Mouse (Mus musculus): Measurements from ENCODE around the gene Rbm26. TPM values are rescaled to one million over a fixed set of nuclear protein-coding genes. Genes with fewer than 3 reads are reported as not detected.

Rbm26 gene
- polyA plus RNA-seq, 1 experiment from 2014 or later, result 48.2 TPM

DNA sequence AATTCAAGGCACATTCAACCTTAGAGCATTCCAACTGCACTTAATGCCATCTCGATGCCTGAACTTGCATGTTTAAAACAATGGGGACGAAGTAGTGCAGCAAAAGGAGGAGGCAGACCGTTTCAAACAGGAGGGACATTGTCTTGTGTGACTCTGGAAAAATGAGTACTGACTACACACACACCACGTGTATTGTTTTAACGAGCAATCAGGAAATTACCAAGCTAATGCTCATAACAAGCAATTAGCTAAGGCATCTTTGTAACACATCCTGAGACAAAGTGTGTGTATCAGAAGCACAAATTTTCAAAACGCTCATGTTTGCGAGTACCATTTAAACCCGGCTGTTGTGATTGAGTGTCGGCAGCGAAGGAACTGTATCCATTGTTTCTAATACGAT lies 93.0 kb downstream of the Rbm26 start:
- ATAC-seq (ENCODE audit: low FRiP score), result no peak

GRCm38 (mm10) chr14:105074776-105075175 lies 102.4 kb downstream of the Rbm26 start:
- H3K27ac ChIP-seq, result no peak overlapping the region
- H3K4me2 ChIP-seq, result no peak overlapping the region
- WGBS, result 89% methylated on average over 2 of the region's 2 CpGs
- no peak for ATAC-seq (ENCODE audit: low FRiP score)
- no peaks in the 10 kb centered on the region for H3K27me3 ChIP-seq
- no peak overlapping the region for H3K4me3 ChIP-seq (replicated peaks)
- H3K9me3 ChIP-seq, result no peaks in the 10 kb centered on the region
- no peak overlapping the region for H3K9ac ChIP-seq
- no peaks in the 10 kb centered on the region for H3K36me3 ChIP-seq (replicated peaks)
- H3K4me1 ChIP-seq, result peaks cover 11% of the 10 kb centered on the region

More for the DNA sequence above, 93.0 kb downstream of the Rbm26 start:
- Histone ChIP-seq H3K9ac (no peak overlapping the region), H3K9me3 (no peaks in the 10 kb centered on the region), H3K4me3 (replicated peaks) (no peak overlapping the region), H3K27ac (no peak overlapping the region), H3K4me1 (peaks cover 10% of the 10 kb centered on the region), H3K27me3 (no peaks in the 10 kb centered on the region), H3K4me2 (no peak overlapping the region), H3K36me3 (replicated peaks) (no peaks in the 10 kb centered on the region)
- WGBS, result 69% methylated on average over 11 of the region's 11 CpGs

DNA sequence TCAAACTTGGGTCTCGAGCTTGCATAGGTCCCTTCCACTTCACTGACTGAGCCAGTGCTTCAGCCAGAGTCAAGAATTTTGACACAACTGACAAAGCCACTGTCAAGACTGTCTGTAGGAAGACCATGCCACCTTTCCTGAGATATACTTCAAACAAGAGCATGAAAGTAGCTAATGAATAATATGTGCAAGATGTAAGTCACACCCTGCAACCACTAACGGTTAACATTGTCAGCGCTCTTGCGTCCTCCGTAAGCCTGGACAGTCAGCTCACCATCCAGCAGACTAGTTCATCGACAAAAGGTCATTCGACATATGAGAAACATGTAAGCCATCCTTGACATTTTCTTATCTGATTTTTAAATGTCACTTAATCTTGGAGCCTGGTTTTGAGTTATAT lies 102.8 kb downstream of the Rbm26 start:
- ATAC-seq (ENCODE audit: low FRiP score), result no peak
- no peak overlapping the region for H3K27ac ChIP-seq
- H3K9ac ChIP-seq, result no peak overlapping the region
- H3K4me2 ChIP-seq, result no peak overlapping the region
- no peaks in the 10 kb centered on the region for H3K36me3 ChIP-seq (replicated peaks)
- no peak overlapping the region for H3K4me3 ChIP-seq (replicated peaks)
- peaks cover 11% of the 10 kb centered on the region for H3K4me1 ChIP-seq
- 95% methylated on average over 7 of the region's 7 CpGs for WGBS
- no peaks in the 10 kb centered on the region for H3K9me3 ChIP-seq
- no peaks in the 10 kb centered on the region for H3K27me3 ChIP-seq

- Histone ChIP-seq H3K36me3 (replicated peaks) (no peaks in the 10 kb centered on the region), H3K9ac (no peak overlapping the region), H3K4me3 (replicated peaks) (no peak overlapping the region), H3K4me2 (no peak overlapping the region), H3K4me1 (peaks cover 11% of the 10 kb centered on the region), H3K9me3 (no peaks in the 10 kb centered on the region), H3K27me3 (no peaks in the 10 kb centered on the region), H3K27ac (no peak overlapping the region)
- ATAC-seq (ENCODE audit: low FRiP score), result peak; percentile 57; the same call in 1 of the 2 replicates
- 40% methylated on average over 14 of the region's 14 CpGs for WGBS
Measured at GRCm38 (mm10) chr14:105071010-105071509, 106.1 kb downstream of the Rbm26 start.

DNA sequence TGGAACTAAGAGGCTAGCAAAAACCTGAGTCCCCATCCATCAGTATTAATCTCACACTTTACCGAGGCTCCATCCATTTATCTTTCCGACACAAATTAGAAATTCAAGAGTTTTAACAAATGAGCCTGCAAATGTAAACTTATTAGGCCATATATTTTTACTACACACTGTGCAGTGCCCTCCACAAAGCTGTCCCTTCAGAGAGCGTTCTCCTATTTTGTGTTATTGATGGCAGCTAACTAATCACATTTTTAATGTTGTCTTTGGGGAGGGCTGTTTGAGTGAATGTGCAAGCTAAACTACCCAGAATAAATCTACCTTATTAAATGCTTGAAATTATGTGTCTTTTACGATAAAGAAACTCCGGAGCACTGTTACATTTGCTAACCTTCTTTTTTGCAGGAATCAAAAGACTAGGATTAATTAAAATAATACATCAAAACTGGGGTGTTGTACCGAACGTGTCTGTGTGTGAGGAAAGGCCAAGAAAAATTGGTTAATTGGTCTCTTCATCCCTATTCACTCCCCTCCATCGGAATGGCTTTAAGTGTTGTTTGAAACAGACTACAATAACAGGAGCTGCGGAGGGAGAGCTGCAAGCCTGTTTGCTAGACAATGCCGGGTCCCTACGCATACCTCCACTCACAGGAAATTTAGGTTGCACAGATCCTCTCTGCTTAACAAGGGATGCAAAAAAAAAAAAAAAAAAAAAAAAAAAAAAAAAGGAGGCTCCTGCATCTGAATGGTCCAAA lies 106.7 kb downstream of the Rbm26 start:
- Histone ChIP-seq H3K36me3 (replicated peaks) (no peaks in the 10 kb centered on the region), H3K9me3 (no peaks in the 10 kb centered on the region), H3K4me2 (no peak overlapping the region), H3K9ac (no peak overlapping the region), H3K4me1 (peaks cover 11% of the 10 kb centered on the region), H3K27me3 (no peaks in the 10 kb centered on the region), H3K4me3 (replicated peaks) (no peak overlapping the region), H3K27ac (no peak overlapping the region)
- WGBS, result 30% methylated on average over 11 of the region's 11 CpGs
- peak; percentile 30; the same call in 1 of the 2 replicates for ATAC-seq (ENCODE audit: low FRiP score)

DNA sequence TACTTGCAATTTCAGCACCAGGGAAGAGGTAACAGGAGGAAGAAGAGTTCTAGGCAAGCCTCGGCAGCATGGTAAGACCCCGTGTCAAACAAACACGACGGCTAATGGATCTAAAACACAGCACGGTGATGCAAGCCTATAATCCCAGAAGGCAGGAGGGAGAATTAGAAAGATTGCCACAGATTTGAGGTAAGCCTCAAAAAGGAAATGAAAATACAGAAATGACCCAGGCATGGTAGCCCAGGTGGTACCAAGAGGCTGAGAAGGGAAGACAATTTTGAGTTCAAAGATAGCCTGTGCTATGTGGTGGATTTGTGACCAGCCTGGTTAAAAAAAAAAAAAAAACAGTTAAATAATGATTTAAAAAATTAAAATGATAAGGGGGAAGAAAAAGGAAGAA lies 109.1 kb downstream of the Rbm26 start:
- no peak for ATAC-seq (ENCODE audit: low FRiP score)
- H3K36me3 ChIP-seq (replicated peaks), result no peaks in the 10 kb centered on the region
- no peak overlapping the region for H3K4me3 ChIP-seq (replicated peaks)
- no peak overlapping the region for H3K4me2 ChIP-seq
- 86% methylated on average over 5 of the region's 5 CpGs for WGBS
- H3K9me3 ChIP-seq, result no peaks in the 10 kb centered on the region
- H3K9ac ChIP-seq, result no peak overlapping the region
- H3K4me1 ChIP-seq, result peaks cover 11% of the 10 kb centered on the region
- H3K27me3 ChIP-seq, result no peaks in the 10 kb centered on the region
- H3K27ac ChIP-seq, result no peak overlapping the region

- 81% methylated on average over 1 of the region's 1 CpGs for WGBS
- Histone ChIP-seq H3K4me1 (no peaks in the 10 kb centered on the region), H3K4me3 (replicated peaks) (no peak overlapping the region), H3K9me3 (no peaks in the 10 kb centered on the region), H3K36me3 (replicated peaks) (no peaks in the 10 kb centered on the region), H3K27ac (no peak overlapping the region), H3K9ac (no peak overlapping the region), H3K4me2 (no peak overlapping the region), H3K27me3 (no peaks in the 10 kb centered on the region)
- ATAC-seq (ENCODE audit: low FRiP score), result no peak
Measured at GRCm38 (mm10) chr14:105064243-105064642, 112.9 kb downstream of the Rbm26 start.

- WGBS, result 90% methylated on average over 2 of the region's 2 CpGs
- H3K4me2 ChIP-seq, result no peak overlapping the region
- H3K4me1 ChIP-seq, result no peaks in the 10 kb centered on the region
- H3K9me3 ChIP-seq, result no peaks in the 10 kb centered on the region
- H3K36me3 ChIP-seq (replicated peaks), result no peaks in the 10 kb centered on the region
- no peaks in the 10 kb centered on the region for H3K27me3 ChIP-seq
- ATAC-seq (ENCODE audit: low FRiP score), result no peak
- H3K4me3 ChIP-seq (replicated peaks), result no peak overlapping the region
- no peak overlapping the region for H3K27ac ChIP-seq
- H3K9ac ChIP-seq, result no peak overlapping the region
Measured at GRCm38 (mm10) chr14:105061230-105061629, 115.9 kb downstream of the Rbm26 start.

DNA sequence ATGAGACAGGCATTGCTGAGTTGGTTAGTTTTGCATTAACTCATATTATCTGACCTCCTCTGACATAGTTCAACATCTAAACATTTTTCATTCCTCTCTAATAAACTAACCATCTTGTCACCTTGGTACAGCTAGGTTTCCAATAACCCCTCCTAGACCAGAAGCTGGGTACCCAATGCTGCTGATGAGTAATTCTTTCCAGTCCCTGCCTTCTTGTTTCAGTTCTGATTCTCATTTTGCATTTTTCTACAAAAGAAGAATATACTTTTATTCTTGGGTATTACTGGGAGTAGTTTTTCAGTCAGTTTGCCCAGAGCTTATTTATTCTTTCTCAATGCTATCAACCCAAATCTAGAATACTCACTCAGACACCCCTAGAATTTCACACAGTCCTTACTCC lies 119.2 kb downstream of the Rbm26 start:
- Histone ChIP-seq H3K27me3 (no peaks in the 10 kb centered on the region), H3K9ac (no peak overlapping the region), H3K4me3 (replicated peaks) (no peak overlapping the region), H3K36me3 (replicated peaks) (no peaks in the 10 kb centered on the region), H3K4me1 (no peaks in the 10 kb centered on the region), H3K27ac (no peak overlapping the region), H3K9me3 (no peaks in the 10 kb centered on the region), H3K4me2 (no peak overlapping the region)
- ATAC-seq (ENCODE audit: low FRiP score), result no peak

Other genes starting within 250 kb of the Rbm26 start
- 61.5 and 65.7 TPM in 2 replicates for gene Ndfip2, start 81.2 kb upstream of the Rbm26 start, polyA plus RNA-seq (2016; fragmentation: Nextera tagmentation; extraction: Ambion mirVana)